Comparison of ENCODE assay signal across 25 mouse cellular contexts in genomic region chr1:134782797-134783196, GRCm38 (mm10).
DNase-seq lines count a peak whose midpoint lies in the region; ATAC-seq lines count a peak whose summit lies in the region.
"Had no signal": no experiment of that assay in that cellular context is flagged by ENCODE, and none has a peak within 500 bp of the region (broad histone marks: within the 10 kb centered on the region; RNA-seq: fewer than 3 reads in every experiment).

No protein-coding gene starts in this region.

- peaks cover 50% of the 10 kb centered on the region for H3K36me3 ChIP-seq in megakaryocyte, embryonic 14.5 days (replicated peaks; ENCODE audit: low read length)
- H3K36me3 ChIP-seq: embryonic facial prominence, embryonic 10.5 days; embryonic facial prominence, embryonic 12.5 days had no signal

- H3K4me1 ChIP-seq in megakaryocyte, embryonic 14.5 days: peaks cover 4% of the 10 kb centered on the region
- H3K4me1 ChIP-seq: forebrain, embryonic 13.5 days; forebrain, embryonic 15.5 days had no signal

- no peaks in the 10 kb centered on the region for H3K9me3 ChIP-seq in megakaryocyte, embryonic 14.5 days
- H3K9me3 ChIP-seq: embryonic facial prominence, embryonic 10.5 days; embryonic facial prominence, embryonic 12.5 days; forebrain, embryonic 13.5 days; forebrain, embryonic 15.5 days; G1E had no signal

- H3K27me3 ChIP-seq in megakaryocyte, embryonic 14.5 days (replicated peaks): no peaks in the 10 kb centered on the region
- H3K27me3 ChIP-seq: CH12.LX; embryonic facial prominence, embryonic 12.5 days; forebrain, embryonic 13.5 days; forebrain, embryonic 15.5 days; Patski had no signal

- no peak for ATAC-seq in megakaryocyte, adult 5-6 weeks (ENCODE audit: poor library complexity, severe bottlenecking)
- ATAC-seq: activated CD4-positive, CD25-positive, alpha-beta regulatory T cell, adult 4 months; CD4-positive, CD25-positive, alpha-beta regulatory T cell, adult 4 months; forebrain, embryonic 13.5 days; forebrain, embryonic 15.5 days; forebrain, postnatal 0 days; Patski had no signal

- peak; percentile 48 to 63 for DNase-seq in adrenal gland, adult (ENCODE audit: inconsistent age in 2 of 2, low spot score in 1 of 2)
- no peak for DNase-seq in adrenal gland, postnatal 4 days (ENCODE audit: low spot score in 2 of 2)
- DNase-seq in testis, postnatal 10 days (ENCODE audit: low spot score): peak; percentile 38
- no peak for DNase-seq in testis, postnatal 14 days (ENCODE audit: low spot score)
- DNase-seq: adrenal gland, adult 2 months; adrenal gland, postnatal 10 days; adrenal gland, postnatal 25 days; B cell, adult 2 months; cerebellum, adult 11-12 months; cerebellum, adult 2 months; cerebellum, adult 9-10 months; cerebellum, postnatal 10 days; cerebellum, postnatal 25 days; forebrain, postnatal 0 days had no signal

- H3K4me3 ChIP-seq in megakaryocyte, embryonic 14.5 days (replicated peaks): peak overlapping the region; percentile 28
- H3K4me3 ChIP-seq: embryonic facial prominence, embryonic 10.5 days; embryonic facial prominence, embryonic 12.5 days; forebrain, embryonic 13.5 days; forebrain, embryonic 15.5 days had no signal

Comparison
In these comparisons a context has a peak if more than half of its experiments do, and no peak if none do; other contexts are left out.
1. DNase-seq: peak in adrenal gland, adult (2 of 2) and testis, postnatal 10 days (single experiment); none in adrenal gland, postnatal 4 days (0 of 2) and testis, postnatal 14 days (single experiment).